Mouse (Mus musculus): ENCODE results near the gene Musk. TPM values are rescaled to one million over a fixed set of nuclear protein-coding genes. Genes with fewer than 3 reads are reported as not detected.

The Musk gene
- polyA plus RNA-seq, 1 experiment, result not detected

DNA sequence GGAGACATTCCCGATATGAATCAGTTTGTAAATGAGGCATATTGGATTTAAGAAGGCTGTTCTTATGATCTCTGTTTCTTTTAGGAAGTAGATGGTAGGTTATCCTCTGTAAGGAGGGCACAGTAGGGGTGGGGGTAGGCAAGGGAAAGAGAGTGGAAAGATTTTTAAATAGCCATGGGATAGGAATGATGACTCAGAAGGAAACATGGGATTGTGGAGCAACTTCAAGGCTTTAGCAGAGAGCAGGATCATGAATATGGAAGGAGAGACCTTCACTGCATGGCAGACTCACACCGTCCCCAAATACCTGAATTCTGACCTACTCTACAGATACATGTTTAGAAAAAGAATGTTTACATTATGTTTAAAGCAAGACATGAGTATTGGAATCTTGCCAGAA is 21.7 kb downstream of the Musk start:
- TF ChIP-seq FLI1 (IDR thresholded peaks at IDR 0.05; ENCODE audit: low read length), result no peak
- no peak for TF ChIP-seq GATA1 (IDR thresholded peaks at IDR 0.05; ENCODE audit: borderline replicate concordance, low read length)
- H3K36me3 ChIP-seq (replicated peaks; ENCODE audit: low read length), result no peaks in the 10 kb centered on the region
- peaks cover 38% of the 10 kb centered on the region for H3K4me1 ChIP-seq
- H3K4me3 ChIP-seq (replicated peaks), result no peak overlapping the region
- H3K9me3 ChIP-seq, result 0 out of 2 replicates have a peak, but pooled peaks cover 3% of the 10 kb centered on the region
- no peaks in the 10 kb centered on the region for H3K27me3 ChIP-seq (replicated peaks)

- TF ChIP-seq FLI1 (IDR thresholded peaks at IDR 0.05; ENCODE audit: low read length), result no peak
- TF ChIP-seq GATA1 (IDR thresholded peaks at IDR 0.05; ENCODE audit: borderline replicate concordance, low read length), result no peak
- no peaks in the 10 kb centered on the region; the same call in 1 of the 2 replicates for H3K9me3 ChIP-seq
Measured at GRCm38 (mm10) chr4:58313344-58313743, 27.6 kb downstream of the Musk start.

GRCm38 (mm10) chr4:58314942-58315508 is 29.3 kb downstream of the Musk start:
- Histone ChIP-seq H3K9me3 (no peaks in the 10 kb centered on the region; the same call in 1 of the 2 replicates), H3K27me3 (replicated peaks) (no peaks in the 10 kb centered on the region), H3K4me3 (replicated peaks) (no peak overlapping the region), H3K4me1 (no peaks in the 10 kb centered on the region), H3K36me3 (replicated peaks; ENCODE audit: low read length) (no peaks in the 10 kb centered on the region)
- TF ChIP-seq GATA1 (IDR thresholded peaks at IDR 0.05; ENCODE audit: borderline replicate concordance, low read length), result no peak
- no peak for TF ChIP-seq FLI1 (IDR thresholded peaks at IDR 0.05; ENCODE audit: low read length)

More at GRCm38 (mm10) chr4:58313344-58313743, 27.6 kb downstream of the Musk start:
- Histone ChIP-seq H3K4me1 (peaks cover 15% of the 10 kb centered on the region), H3K4me3 (replicated peaks) (no peak overlapping the region), H3K27me3 (replicated peaks) (no peaks in the 10 kb centered on the region), H3K36me3 (replicated peaks; ENCODE audit: low read length) (no peaks in the 10 kb centered on the region)

DNA sequence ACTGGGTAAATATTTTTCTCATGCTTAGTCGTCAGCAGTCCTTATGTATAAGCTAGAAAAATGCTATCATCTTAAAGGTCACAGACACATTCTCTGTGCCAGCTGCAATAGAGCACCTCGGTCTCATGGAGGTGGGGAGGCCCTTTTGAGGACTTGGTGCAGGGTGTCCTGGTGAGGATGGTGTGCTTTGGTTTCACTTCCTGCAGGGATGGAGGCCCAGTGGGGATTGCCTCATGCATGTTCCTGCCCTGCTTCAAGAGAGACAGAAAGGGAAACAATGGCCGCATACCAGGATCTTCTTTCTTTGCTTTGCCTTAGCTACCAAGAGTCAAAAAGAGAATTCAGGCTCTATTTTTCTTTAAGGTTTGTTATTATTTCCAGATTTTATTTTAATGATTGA is 31.8 kb downstream of the Musk start:
- TF ChIP-seq GATA1 (IDR thresholded peaks at IDR 0.05; ENCODE audit: borderline replicate concordance, low read length) (no peak), FLI1 (IDR thresholded peaks at IDR 0.05; ENCODE audit: low read length) (no peak)
- no peaks in the 10 kb centered on the region; the same call in 1 of the 2 replicates for H3K9me3 ChIP-seq
- H3K4me3 ChIP-seq (replicated peaks), result no peak overlapping the region
- H3K27me3 ChIP-seq (replicated peaks), result no peaks in the 10 kb centered on the region
- no peaks in the 10 kb centered on the region for H3K36me3 ChIP-seq (replicated peaks; ENCODE audit: low read length)
- no peaks in the 10 kb centered on the region for H3K4me1 ChIP-seq

DNA sequence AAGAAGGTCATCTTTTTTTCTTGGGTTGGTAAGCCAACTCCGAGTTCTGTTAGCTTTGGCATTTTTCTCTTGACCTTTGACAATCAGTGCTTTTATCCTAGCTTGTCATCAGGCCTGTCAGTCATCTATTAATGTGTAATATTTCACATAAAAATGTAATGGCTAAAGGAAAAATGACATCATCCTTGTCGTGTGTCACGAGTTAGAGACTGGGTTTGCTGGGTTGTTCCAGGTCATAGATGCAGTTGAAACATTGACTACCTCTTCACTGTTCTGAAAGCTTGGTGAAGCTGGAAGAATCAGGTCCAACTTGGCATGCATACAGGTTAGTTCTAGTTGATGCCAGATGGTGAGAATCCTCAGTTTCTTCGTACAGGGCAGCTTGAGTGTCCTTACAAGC is 34.5 kb downstream of the Musk start:
- Histone ChIP-seq H3K9me3 (no peaks in the 10 kb centered on the region; the same call in 1 of the 2 replicates), H3K4me1 (no peaks in the 10 kb centered on the region), H3K36me3 (replicated peaks; ENCODE audit: low read length) (no peaks in the 10 kb centered on the region), H3K27me3 (replicated peaks) (no peaks in the 10 kb centered on the region), H3K4me3 (replicated peaks) (no peak overlapping the region)
- TF ChIP-seq FLI1 (IDR thresholded peaks at IDR 0.05; ENCODE audit: low read length) (no peak), GATA1 (IDR thresholded peaks at IDR 0.05; ENCODE audit: borderline replicate concordance, low read length) (no peak)

- H3K4me3 ChIP-seq (replicated peaks), result no peak overlapping the region
- no peaks in the 10 kb centered on the region for H3K36me3 ChIP-seq (replicated peaks; ENCODE audit: low read length)
- H3K27me3 ChIP-seq (replicated peaks), result peaks cover 2% of the 10 kb centered on the region
- H3K9me3 ChIP-seq, result no peaks in the 10 kb centered on the region
- H3K4me1 ChIP-seq, result no peaks in the 10 kb centered on the region
- no peak for TF ChIP-seq GATA1 (IDR thresholded peaks at IDR 0.05; ENCODE audit: borderline replicate concordance, low read length)
- no peak for TF ChIP-seq FLI1 (IDR thresholded peaks at IDR 0.05; ENCODE audit: low read length)
Measured at GRCm38 (mm10) chr4:58326746-58327145, 41.0 kb downstream of the Musk start.

GRCm38 (mm10) chr4:58328231-58328630 is 42.5 kb downstream of the Musk start:
- H3K9me3 ChIP-seq, result peaks cover under 1% of the 10 kb centered on the region
- H3K27me3 ChIP-seq (replicated peaks), result peaks cover 2% of the 10 kb centered on the region
- TF ChIP-seq FLI1 (IDR thresholded peaks at IDR 0.05; ENCODE audit: low read length) (no peak), GATA1 (IDR thresholded peaks at IDR 0.05; ENCODE audit: borderline replicate concordance, low read length) (no peak)
- H3K4me1 ChIP-seq, result no peaks in the 10 kb centered on the region
- H3K4me3 ChIP-seq (replicated peaks), result no peak overlapping the region
- no peaks in the 10 kb centered on the region for H3K36me3 ChIP-seq (replicated peaks; ENCODE audit: low read length)

DNA sequence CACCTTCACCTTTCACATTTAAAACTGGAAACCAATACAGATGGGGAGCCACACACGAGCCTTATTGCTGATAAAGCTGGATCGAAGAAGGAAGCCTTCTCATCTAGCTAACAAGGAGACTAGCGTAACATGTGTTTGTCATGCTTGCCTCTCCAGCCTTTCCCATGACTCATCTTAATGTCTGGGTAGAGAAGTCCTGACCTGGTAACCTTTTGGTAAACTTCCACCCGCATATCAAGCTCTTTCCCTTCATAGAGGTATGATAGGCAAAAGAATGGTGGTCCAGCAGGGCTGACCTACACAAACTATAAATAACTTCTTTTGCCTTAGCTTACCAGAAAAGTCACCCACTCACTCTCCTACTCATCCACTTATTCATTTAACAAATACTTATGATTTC is 44.3 kb downstream of the Musk start:
- no peaks in the 10 kb centered on the region for H3K4me1 ChIP-seq
- peaks cover 6% of the 10 kb centered on the region for H3K9me3 ChIP-seq
- H3K4me3 ChIP-seq (replicated peaks), result no peak overlapping the region
- H3K36me3 ChIP-seq (replicated peaks; ENCODE audit: low read length), result no peaks in the 10 kb centered on the region
- TF ChIP-seq GATA1 (IDR thresholded peaks at IDR 0.05; ENCODE audit: borderline replicate concordance, low read length) (no peak), FLI1 (IDR thresholded peaks at IDR 0.05; ENCODE audit: low read length) (no peak)
- H3K27me3 ChIP-seq (replicated peaks), result peaks cover 2% of the 10 kb centered on the region

- Histone ChIP-seq H3K4me1 (no peaks in the 10 kb centered on the region), H3K9me3 (peaks cover 6% of the 10 kb centered on the region), H3K27me3 (replicated peaks) (peaks cover 2% of the 10 kb centered on the region), H3K4me3 (replicated peaks) (no peak overlapping the region), H3K36me3 (replicated peaks; ENCODE audit: low read length) (no peaks in the 10 kb centered on the region)
- no peak for TF ChIP-seq GATA1 (IDR thresholded peaks at IDR 0.05; ENCODE audit: borderline replicate concordance, low read length)
- no peak for TF ChIP-seq FLI1 (IDR thresholded peaks at IDR 0.05; ENCODE audit: low read length)
Measured at GRCm38 (mm10) chr4:58330864-58331638, 45.3 kb downstream of the Musk start.

DNA sequence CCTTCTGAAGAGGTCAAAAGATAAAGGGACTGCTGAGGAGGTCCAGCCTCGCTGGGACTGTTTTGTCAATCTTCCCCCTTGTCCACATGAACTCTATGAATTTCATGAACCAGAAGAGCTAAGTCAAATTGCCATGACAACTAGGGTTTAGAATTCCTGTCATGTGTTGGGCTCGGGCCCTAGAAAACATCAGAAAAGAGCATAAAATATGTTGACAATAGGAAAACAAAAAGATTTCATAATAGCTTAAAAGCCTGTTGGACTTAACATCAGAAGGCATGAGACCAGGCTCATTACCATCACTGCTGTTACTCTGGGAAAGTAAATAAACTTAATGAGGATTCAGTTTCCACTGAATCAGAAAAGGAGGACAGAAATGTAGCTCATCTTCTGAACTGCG is 46.6 kb downstream of the Musk start:
- Histone ChIP-seq H3K9me3 (peaks cover 6% of the 10 kb centered on the region), H3K4me1 (no peaks in the 10 kb centered on the region), H3K4me3 (replicated peaks) (no peak overlapping the region), H3K36me3 (replicated peaks; ENCODE audit: low read length) (no peaks in the 10 kb centered on the region), H3K27me3 (replicated peaks) (peaks cover 2% of the 10 kb centered on the region)
- no peak for TF ChIP-seq GATA1 (IDR thresholded peaks at IDR 0.05; ENCODE audit: borderline replicate concordance, low read length)
- no peak for TF ChIP-seq FLI1 (IDR thresholded peaks at IDR 0.05; ENCODE audit: low read length)

All from megakaryocyte, embryonic 14.5 days (primary cell).